Mouse (Mus musculus) stomach, postnatal 0 days (tissue): ENCODE measurements around the gene Sap25.

ENCODE experiments used
- CTCF ChIP-seq: IDR thresholded peaks from 2 replicates; pipeline ENCODE4 v1.5.1; 2016; ENCODE audit warnings: antibody characterized with exemption, low read depth, mild to moderate bottlenecking, moderate library complexity
- EP300 ChIP-seq: optimal IDR thresholded peaks from 2 replicates; pipeline ENCODE3; 2016; ENCODE audit warnings: antibody characterized with exemption

DNA sequence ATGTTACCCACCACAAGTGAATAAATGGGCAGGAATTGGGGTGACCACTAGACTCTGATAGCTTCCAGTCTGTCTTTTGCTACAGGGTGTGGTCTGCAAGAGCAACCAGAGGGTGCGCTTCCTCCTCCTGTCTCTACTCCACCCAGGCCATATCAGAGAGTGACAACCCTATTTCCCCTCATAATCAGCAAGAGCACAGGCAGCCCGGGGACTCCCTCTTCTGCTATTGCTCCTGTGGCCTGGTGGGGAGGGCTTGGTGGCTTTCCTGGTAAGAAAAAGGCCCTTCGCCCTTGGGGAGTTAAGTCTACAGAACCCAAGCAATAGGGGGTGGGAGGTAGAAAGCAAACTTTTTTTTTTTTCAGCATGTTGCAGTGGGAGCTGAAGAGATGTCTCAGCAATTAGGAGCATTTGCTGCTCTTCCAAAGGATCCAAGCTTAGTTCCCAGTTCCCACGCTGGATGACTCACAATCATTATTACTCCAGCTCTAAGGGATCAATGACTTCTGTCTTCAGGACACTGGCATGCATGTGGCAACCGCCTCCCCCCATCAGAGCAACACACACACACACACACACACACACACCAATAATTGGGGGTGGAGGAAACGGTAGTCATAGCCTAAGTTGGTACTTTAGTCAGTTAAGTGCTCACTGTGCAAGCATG lies 45.1 kb downstream of the Sap25 start:
- TF ChIP-seq EP300 (no peak), CTCF (no peak)
